Mouse (Mus musculus) forebrain, postnatal 0 days (tissue): ENCODE measurements around the gene Exoc4. TPM values are rescaled to one million over a fixed set of nuclear protein-coding genes. Genes with fewer than 3 reads are reported as not detected.

ENCODE experiments used
- ATAC-seq: fragments of 200-750 bp; cut with Nextera tagmentation; 2 replicates; pipeline ENCODE4 v1.8.0; 2017; ENCODE audit warnings: mild to moderate bottlenecking, moderate library complexity
- DNase-seq: peaks from one replicate; pipeline ENCODE4 v3.0.0-alpha.2; 2015
- H3K27ac ChIP-seq: fragments of 300-500 bp; sonication (generic); 2 replicates; pipeline ENCODE4 v1.5.1; 2014; ENCODE audit warnings: low read depth, mild to moderate bottlenecking, antibody characterized with exemption, low read length, moderate library complexity, mixed read lengths
- H3K27me3 ChIP-seq: fragments of 300-500 bp; sonication (generic); 2 replicates; pipeline ENCODE4 v1.6.1; 2014; ENCODE audit warnings: mild to moderate bottlenecking, low read length, mixed read lengths; ENCODE audit not compliant: insufficient read depth
- H3K36me3 ChIP-seq: fragments of 300-500 bp; sonication (generic); 2 replicates; pipeline ENCODE4 v1.6.1; 2014; ENCODE audit warnings: mild to moderate bottlenecking, moderate library complexity; ENCODE audit not compliant: insufficient read depth
- H3K4me1 ChIP-seq: fragments of 300-500 bp; sonication (generic); 2 replicates; pipeline ENCODE4 v1.6.1; 2014; ENCODE audit warnings: antibody characterized with exemption; ENCODE audit not compliant: insufficient read depth
- H3K4me2 ChIP-seq: fragments of 300-500 bp; sonication (generic); 2 replicates; pipeline ENCODE4 v1.6.1; 2014; ENCODE audit warnings: low read depth, mild to moderate bottlenecking, moderate library complexity
- H3K4me3 ChIP-seq: fragments of 300-500 bp; sonication (generic); 2 replicates; pipeline ENCODE4 v1.5.1; 2014; ENCODE audit warnings: low read depth, low read length, mixed read lengths
- H3K9ac ChIP-seq: fragments of 300-500 bp; sonication (generic); 2 replicates; pipeline ENCODE4 v1.6.1; 2014; ENCODE audit warnings: mild to moderate bottlenecking
- H3K9me3 ChIP-seq: fragments of 300-500 bp; sonication (generic); 2 replicates; pipeline ENCODE4 v1.6.1; 2016; ENCODE audit warnings: low read length
- CTCF ChIP-seq: sonication (generic); IDR thresholded peaks from 2 replicates; pipeline ENCODE4 v1.5.1; 2016; ENCODE audit warnings: antibody characterized with exemption, control low read depth, low read depth
- WGBS: fragments of 180-500 bp; shearing (Covaris S2); extraction: QIAGEN DNeasy Blood & Tissue Kit; methylation state at CpG from one replicate; pipeline ENCODE4 v1.1.7; 2014; 5-methylcytosine and 5-hydroxymethylcytosine counted together
- polyA plus RNA-seq: library from polyadenylated mRNA; unstranded; fragments of >200 nt; fragmentation: Nextera tagmentation; extraction: Ambion mirVana; gene quantifications from 2 replicates; pipeline ENCODE4 v1.2.1, GENCODE M21; 2015
- total RNA-seq: library from RNA; depleted of rRNA; stranded (reverse); fragments of >200 nt; gene quantifications from 2 replicates; pipeline ENCODE4 v1.2.3, GENCODE M21; 2014

Gene Exoc4
- total and polyA plus RNA-seq, 2 experiments from 2014 or later, result 29.0 to 90.9 TPM

DNA sequence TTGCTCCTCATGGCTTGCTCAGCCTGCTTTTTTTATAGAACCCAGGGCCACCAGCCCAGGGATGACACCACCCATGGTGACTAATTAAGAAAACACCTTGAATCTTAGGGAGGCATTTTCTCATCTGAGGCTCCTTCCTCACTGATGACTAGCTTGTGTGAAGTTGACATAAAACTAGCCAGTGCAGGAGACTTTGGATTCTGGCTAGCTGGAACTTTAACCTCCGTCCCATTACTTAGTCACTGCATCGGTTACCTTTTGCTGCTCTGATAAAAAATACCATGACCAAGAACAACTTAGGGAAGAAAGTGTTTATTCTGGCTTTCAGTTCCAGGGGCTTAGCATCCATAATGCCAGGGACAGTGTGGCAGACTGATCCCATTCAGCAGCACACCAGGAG, 711.9 kb downstream of the Exoc4 start:
- 89% methylated on average over 2 of the region's 2 CpGs for WGBS
- H3K9ac ChIP-seq, result no peak overlapping the region
- DNase-seq (no peak), ATAC-seq (no peak)
- no peaks in the 10 kb centered on the region for H3K4me1 ChIP-seq
- no peak overlapping the region for H3K27ac ChIP-seq
- H3K9me3 ChIP-seq, result no peaks in the 10 kb centered on the region
- H3K27me3 ChIP-seq, result no peaks in the 10 kb centered on the region
- no peak overlapping the region for H3K4me3 ChIP-seq
- no peak for TF ChIP-seq CTCF
- H3K36me3 ChIP-seq, result no peaks in the 10 kb centered on the region
- H3K4me2 ChIP-seq, result no peak overlapping the region

DNA sequence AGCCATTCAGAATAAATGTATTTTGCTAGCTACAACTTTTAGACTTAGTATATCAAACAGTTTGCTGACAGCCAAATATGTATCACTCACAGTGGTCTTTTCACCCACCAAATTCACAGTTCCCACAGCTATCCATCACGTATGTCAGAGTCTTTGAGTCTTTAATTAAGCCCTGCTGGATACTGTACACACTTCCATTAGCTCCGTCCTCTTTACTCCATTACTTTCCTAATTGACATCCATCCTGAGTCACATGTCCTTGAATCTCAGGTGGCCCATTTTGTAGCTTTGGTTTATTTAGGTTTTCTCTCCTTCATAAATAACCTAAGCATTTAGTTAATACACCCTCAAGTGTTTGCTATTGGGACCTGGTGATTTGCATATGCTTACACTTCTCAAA, 714.2 kb downstream of the Exoc4 start:
- no peaks in the 10 kb centered on the region for H3K27me3 ChIP-seq
- no peak overlapping the region for H3K4me3 ChIP-seq
- TF ChIP-seq CTCF, result no peak
- H3K4me2 ChIP-seq, result no peak overlapping the region
- no peaks in the 10 kb centered on the region for H3K4me1 ChIP-seq
- H3K27ac ChIP-seq, result no peak overlapping the region
- ATAC-seq (peak; percentile 25; the same call in 1 of the 2 replicates), DNase-seq (no peak)
- no peak overlapping the region for H3K9ac ChIP-seq
- WGBS, result 27% methylated on average over 2 of the region's 2 CpGs
- no peaks in the 10 kb centered on the region for H3K9me3 ChIP-seq
- H3K36me3 ChIP-seq, result no peaks in the 10 kb centered on the region

DNA sequence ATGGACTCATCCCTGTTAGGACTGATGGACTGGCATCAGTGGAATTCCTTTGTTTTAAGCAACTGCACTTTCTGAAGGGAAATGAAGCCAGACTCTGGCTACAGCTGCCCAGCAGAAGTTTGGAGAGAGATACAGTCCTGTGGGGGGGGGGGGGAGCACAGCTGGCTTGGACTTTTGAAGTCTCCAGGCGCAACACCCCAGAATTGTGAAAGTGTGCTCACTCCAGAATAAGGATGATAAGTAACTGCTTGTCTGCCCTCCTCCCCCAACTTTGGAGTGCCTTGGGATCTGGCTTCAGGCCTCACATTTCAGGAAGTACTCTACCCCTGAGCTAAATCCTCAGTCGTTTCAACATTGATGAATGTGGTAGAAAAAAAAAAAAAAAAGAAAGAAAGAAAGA, 716.7 kb downstream of the Exoc4 start:
- H3K4me1 ChIP-seq, result no peaks in the 10 kb centered on the region
- H3K27me3 ChIP-seq, result no peaks in the 10 kb centered on the region
- DNase-seq (no peak), ATAC-seq (no peak)
- H3K27ac ChIP-seq, result no peak overlapping the region
- H3K4me3 ChIP-seq, result no peak overlapping the region
- no peaks in the 10 kb centered on the region for H3K9me3 ChIP-seq
- no peak overlapping the region for H3K4me2 ChIP-seq
- no peaks in the 10 kb centered on the region for H3K36me3 ChIP-seq
- TF ChIP-seq CTCF, result no peak
- H3K9ac ChIP-seq, result no peak overlapping the region
- WGBS, result 50% methylated on average over 2 of the region's 2 CpGs

DNA sequence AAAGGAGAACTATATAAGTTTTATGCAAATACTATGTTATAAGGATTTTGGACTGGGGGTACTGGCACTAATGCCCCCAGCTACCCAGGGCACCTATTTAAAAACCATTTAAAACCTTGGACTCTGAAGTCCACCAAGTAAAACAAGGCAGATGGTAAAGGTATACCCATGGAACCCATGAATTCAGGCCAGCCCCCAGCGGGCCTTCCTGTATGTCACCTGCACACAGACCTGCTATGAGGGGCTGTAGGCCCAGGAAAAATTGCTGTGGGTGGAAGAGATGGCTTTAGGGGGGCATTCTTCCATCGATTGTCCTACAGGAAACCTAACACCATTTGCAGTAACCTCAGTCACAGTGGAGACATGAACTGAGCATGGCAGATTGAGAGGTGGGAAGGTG, 719.9 kb downstream of the Exoc4 start:
- DNase-seq (no peak), ATAC-seq (no peak)
- Histone ChIP-seq H3K27ac (no peak overlapping the region), H3K4me1 (no peaks in the 10 kb centered on the region), H3K36me3 (peaks cover 3% of the 10 kb centered on the region), H3K9ac (no peak overlapping the region), H3K27me3 (no peaks in the 10 kb centered on the region), H3K4me3 (no peak overlapping the region), H3K4me2 (no peak overlapping the region), H3K9me3 (no peaks in the 10 kb centered on the region)
- TF ChIP-seq CTCF, result no peak
- WGBS, result 94% methylated on average over 2 of the region's 2 CpGs

DNA sequence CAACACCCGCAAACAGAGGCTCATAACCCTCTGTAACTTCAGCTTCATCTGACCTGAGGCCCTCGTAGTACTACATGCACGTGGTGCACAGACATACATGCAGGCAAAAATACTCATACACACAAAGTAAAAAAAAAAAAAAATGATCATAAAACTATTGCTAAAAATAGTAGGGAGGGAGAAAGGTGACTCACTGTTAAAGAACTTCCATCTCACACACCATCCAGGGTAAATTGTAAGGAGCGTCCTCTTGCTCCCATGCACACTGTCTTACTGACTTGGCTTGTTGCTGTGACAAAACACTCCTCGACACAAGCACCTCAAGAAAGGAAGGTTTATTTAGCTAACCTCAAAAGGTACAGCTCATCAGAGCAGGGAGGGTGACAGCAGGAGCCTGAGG, 723.9 kb downstream of the Exoc4 start:
- Histone ChIP-seq H3K4me3 (no peak overlapping the region), H3K36me3 (peaks cover 10% of the 10 kb centered on the region), H3K4me1 (no peaks in the 10 kb centered on the region; the same call in 1 of the 2 replicates), H3K4me2 (no peak overlapping the region), H3K9ac (no peak overlapping the region), H3K9me3 (no peaks in the 10 kb centered on the region), H3K27ac (no peak overlapping the region), H3K27me3 (no peaks in the 10 kb centered on the region)
- no peak for ATAC-seq
- DNase-seq, result no peak
- WGBS, result 86% methylated on average over 5 of the region's 5 CpGs
- TF ChIP-seq CTCF, result no peak

DNA sequence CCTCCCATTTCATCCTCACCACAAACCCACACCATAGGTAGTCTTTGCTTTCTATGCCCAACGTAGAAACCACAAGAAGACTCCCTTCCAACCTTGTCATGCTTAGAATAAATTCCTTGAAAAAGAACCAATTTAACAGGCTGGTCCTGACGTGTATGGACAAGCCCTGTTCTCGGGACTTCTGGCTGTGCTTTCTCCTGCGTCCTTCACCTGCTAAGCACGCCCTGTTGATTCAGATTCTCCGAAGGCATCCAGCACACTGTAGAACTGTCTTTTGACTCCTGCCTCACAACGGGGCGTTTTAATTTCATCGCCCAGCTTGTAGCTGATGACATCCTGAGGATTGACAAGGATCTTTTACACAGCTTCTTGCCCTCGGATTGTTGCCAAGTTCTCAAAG, 727.7 kb downstream of the Exoc4 start:
- TF ChIP-seq CTCF, result no peak
- H3K4me1 ChIP-seq, result peaks cover 4% of the 10 kb centered on the region; the same call in 1 of the 2 replicates
- ATAC-seq (no peak), DNase-seq (no peak)
- peaks cover 10% of the 10 kb centered on the region for H3K36me3 ChIP-seq
- 56% methylated on average over 10 of the region's 10 CpGs for WGBS
- H3K27me3 ChIP-seq, result no peaks in the 10 kb centered on the region
- H3K9me3 ChIP-seq, result no peaks in the 10 kb centered on the region
- no peak overlapping the region for H3K4me2 ChIP-seq
- no peak overlapping the region for H3K4me3 ChIP-seq
- H3K27ac ChIP-seq, result no peak overlapping the region
- H3K9ac ChIP-seq, result no peak overlapping the region

DNA sequence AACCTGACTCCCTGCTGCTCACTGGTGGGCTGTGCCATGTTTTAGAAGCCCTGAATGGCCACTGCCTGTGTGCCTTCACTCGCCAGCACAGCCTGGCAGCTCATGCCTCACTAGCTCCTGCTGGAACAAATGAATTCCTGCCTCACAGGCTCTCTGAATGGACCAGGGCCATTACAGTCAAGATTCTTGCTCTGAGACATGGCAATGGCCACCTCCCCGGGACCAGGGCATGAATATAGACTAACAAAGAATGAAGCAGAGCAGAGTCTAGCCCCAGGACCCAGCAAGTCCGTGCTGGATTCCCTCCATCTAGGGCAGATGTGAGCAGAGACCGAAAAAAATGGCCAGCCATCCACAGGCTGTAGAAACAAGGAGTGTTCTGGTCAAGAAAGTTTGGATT, 728.6 kb downstream of the Exoc4 start:
- DNase-seq (no peak), ATAC-seq (peak; percentile 56)
- TF ChIP-seq CTCF, result no peak
- Histone ChIP-seq H3K4me1 (peaks cover 4% of the 10 kb centered on the region; the same call in 1 of the 2 replicates), H3K9ac (no peak overlapping the region), H3K9me3 (no peaks in the 10 kb centered on the region), H3K27me3 (no peaks in the 10 kb centered on the region), H3K36me3 (peaks cover 10% of the 10 kb centered on the region), H3K27ac (no peak overlapping the region), H3K4me3 (no peak overlapping the region), H3K4me2 (no peak overlapping the region)
- WGBS, result 16% methylated on average over 4 of the region's 4 CpGs

DNA sequence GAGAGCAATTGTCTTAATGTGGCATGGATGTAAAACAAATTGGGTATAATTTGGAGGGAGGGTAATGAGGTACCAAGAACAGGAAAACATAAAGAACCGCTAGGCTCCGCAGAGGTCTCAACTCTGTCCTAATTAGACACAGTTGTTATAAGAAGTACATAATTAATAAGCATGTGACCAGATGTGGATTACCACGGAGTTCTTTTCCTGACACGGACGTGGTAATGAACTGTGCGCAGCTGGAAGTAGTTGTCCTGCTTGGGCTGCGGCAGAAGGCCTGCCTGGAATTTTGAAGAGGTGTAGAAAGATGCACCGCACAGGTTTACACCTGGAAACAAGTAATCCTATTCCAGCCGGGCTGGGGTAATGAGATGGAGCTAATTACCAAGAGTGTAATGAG, 729.0 kb downstream of the Exoc4 start:
- Histone ChIP-seq H3K9ac (no peak overlapping the region), H3K36me3 (peaks cover 10% of the 10 kb centered on the region), H3K4me2 (no peak overlapping the region), H3K27ac (no peak overlapping the region), H3K9me3 (no peaks in the 10 kb centered on the region), H3K27me3 (no peaks in the 10 kb centered on the region), H3K4me1 (peaks cover 4% of the 10 kb centered on the region; the same call in 1 of the 2 replicates), H3K4me3 (no peak overlapping the region)
- TF ChIP-seq CTCF, result no peak
- DNase-seq (no peak), ATAC-seq (no peak)
- 25% methylated on average over 9 of the region's 9 CpGs for WGBS
